Mouse (Mus musculus) embryo, embryonic 11 days (tissue): Measurements from ENCODE around the gene B4galt1.

Source experiments
- DNase-seq: peaks from one replicate; pipeline ENCODE4 v3.0.0-alpha.2; 2015

The B4galt1 gene

GRCm38 (mm10) chr4:40774279-40775259 is 79.2 kb downstream of the B4galt1 start:
- DNase-seq: peak; percentile 89

GRCm38 (mm10) chr4:40759876-40760275 is 93.9 kb downstream of the B4galt1 start:
- DNase-seq: no peak

GRCm38 (mm10) chr4:40757780-40758420 is 95.9 kb downstream of the B4galt1 start, which contains the start of gene Smu1:
Gene Smu1 (minus strand): TSS chr4:40757923.
- peak; percentile 98 for DNase-seq

- no peak for DNase-seq
Measured at GRCm38 (mm10) chr4:40757157-40757779, 96.5 kb downstream of the B4galt1 start.
